Mouse (Mus musculus): ENCODE data around the gene Zfp523. TPM values are rescaled to one million over a fixed set of nuclear protein-coding genes. Genes with fewer than 3 reads are reported as not detected.

Zfp523 gene
- 10 to 100 TPM; 12.1 to 14.1 TPM for total RNA-seq (2023)

DNA sequence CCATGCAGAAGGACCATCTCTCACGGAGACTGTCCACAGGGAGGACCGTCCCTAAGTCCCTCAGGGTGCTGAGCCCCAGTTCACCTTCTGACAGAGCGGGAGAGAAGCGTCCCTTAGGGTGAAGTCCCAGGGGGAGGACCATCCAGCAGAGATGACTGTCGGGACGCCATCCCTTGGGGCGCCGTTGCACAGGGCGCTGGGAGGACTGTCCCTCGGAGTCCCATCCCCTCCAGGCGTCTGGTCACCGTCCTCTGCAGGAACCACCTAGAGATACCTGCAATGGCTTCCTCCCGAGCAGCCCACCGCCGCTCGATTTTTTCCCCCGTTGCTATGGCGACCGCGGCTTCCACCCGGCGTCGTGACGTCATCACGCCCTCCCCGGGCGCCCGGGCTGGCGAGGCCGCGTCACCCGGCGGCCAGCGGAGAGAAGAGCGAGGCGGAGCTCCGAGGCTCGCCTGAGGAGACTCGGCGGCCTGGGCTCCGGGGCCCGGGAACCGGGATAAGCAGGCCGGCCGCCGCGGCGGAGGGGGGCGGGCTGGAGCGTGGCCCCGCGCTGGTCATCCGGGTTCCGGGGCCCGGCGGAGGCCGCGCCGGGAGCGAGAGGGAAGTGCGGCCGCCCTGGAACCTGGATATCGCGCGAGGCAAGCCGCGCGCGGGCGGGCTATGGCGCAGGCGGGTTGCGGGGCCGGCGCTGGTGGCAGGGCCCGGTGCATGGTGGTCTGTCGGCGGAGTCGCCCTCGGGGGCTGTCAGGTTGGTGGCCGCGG lies at the start of gene Zfp523:
TSS of gene Zfp523 (plus strand) at position 355 of the 765 bp plus-strand sequence.

GRCm38 (mm10) chr17:28141771-28142699 lies 34.9 kb upstream of the Zfp523 start, which contains the start of gene Scube3:
Scube3 (plus strand) TSS chr17:28142141.

DNA sequence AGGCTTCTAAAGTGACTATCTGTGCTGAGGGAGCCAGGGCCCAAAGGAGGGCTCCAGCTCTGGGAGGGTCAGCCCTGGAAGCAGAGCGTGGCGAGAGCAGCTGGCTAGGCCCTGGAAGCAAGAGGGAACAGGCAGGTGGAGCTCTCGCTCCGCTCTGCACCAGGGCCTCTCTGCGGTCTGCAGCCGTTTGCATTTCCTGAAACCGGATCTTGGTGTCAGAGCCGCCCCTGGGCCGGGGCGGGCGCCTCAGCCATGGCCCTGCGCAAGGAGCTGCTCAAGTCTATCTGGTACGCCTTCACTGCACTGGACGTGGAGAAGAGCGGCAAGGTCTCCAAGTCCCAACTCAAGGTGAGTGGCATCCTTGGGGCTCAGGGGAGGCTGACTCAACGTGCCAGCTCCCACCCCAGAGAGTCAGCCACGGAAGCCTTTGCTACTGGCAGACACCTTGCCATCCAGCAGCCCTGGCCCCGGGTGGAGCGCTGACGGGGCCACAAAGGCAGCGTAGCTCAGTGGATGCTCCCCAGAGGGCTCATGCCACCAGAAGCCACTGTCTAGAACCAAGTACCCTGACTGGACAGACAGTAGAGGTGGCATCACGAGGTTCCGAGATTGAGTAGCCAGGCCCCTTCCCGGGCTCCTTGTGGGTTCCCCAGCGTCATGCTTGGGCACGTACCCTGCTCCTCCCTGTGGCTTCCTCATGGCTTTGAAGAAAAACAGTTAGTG lies 30.8 kb downstream of the Zfp523 start, which contains the start of gene Def6:
TSS of gene Def6 (plus strand) at position 188 of the 723 bp plus-strand sequence.

DNA sequence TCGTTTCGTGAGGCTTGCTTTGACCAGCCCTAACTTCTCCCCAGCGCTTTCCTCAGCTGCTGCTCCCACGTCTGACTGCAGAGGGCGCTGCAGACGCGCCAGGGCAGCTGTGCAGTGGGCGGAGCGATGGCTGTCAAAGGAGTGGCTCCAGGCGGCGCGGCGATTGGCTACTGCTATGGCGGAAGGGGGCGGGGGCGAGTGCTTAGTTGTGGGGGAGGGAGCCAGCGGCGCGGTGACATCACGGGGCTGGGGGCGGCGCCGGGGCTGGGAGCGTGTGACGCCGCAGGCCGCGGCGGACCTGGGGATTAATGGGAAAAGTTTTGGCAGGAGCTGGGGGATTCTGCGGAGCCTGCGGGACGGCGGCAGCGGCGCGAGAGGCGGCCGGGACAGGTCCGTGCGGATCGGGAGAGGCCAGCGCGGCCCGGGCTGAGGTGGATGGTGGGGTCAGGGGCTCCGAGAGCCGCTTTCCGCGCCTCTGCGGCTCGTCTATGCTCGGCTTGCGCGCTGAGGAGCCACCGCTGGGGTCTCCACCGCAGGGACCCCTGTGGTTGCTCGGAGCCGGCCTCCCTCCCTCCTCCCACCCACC lies 55.6 kb downstream of the Zfp523 start, which contains the start of gene Ppard:
TSS of gene Ppard (plus strand) at position 226 of the 586 bp plus-strand sequence.

Other genes with a start within 250 kb of the Zfp523 start
- gene Tcp11, start 96.5 kb upstream of the Zfp523 start, total RNA-seq (2023), result 1 to 10 TPM in 1 of 2 experiments, under 1 TPM in 1; 0.55 to 1.0 TPM
- gene Scube3, start 35.0 kb upstream of the Zfp523 start, total RNA-seq (2023), result not detected
- gene Def6, start 30.6 kb downstream of the Zfp523 start, total RNA-seq (2023), result 100 to 1,000 TPM in 1 of 2 experiments, 10 to 100 TPM in 1; 96.9 to 106 TPM
- gene Ppard, start 55.6 kb downstream of the Zfp523 start, total RNA-seq (2023), result 10 to 100 TPM; 22.3 to 26.8 TPM
- 10 to 100 TPM; 14.2 to 14.9 TPM for gene Fance, start 136.4 kb downstream of the Zfp523 start, total RNA-seq (2023)
- 100 to 1,000 TPM; 528 to 601 TPM for gene Rpl10a, start 151.3 kb downstream of the Zfp523 start, total RNA-seq (2023)
- 1 to 10 TPM in 1 of 2 experiments, under 1 TPM in 1; 0.55 to 1.7 TPM for gene Tead3, start 173.7 kb downstream of the Zfp523 start, total RNA-seq (2023)
- gene Tulp1, start 188.1 kb downstream of the Zfp523 start, total RNA-seq (2023), result not detected

All from neutrophil, adult 59 days (primary cell).